Mouse (Mus musculus) CD8-positive naive resting alpha-beta T cell, adult 2 months (primary cell): ENCODE data around the gene Prcc.
"Not testable (repeated sequence)": the region's sequence is repeated elsewhere in the genome, so short reads cannot be mapped to it uniquely, and the experiment has no call there.

Experiments used
- DNase-seq, 2 experiments: peaks; one replicate each; pipeline ENCODE4 v3.0.0; 2022; ENCODE audit warnings: low read depth in 2 of 2, low spot score in 2 of 2

Prcc gene

GRCm38 (mm10) chr3:87906601-87906980 is 21.2 kb upstream of the Prcc start:
- DNase-seq: peak in 1 of 2 experiments; percentile 19

GRCm38 (mm10) chr3:87905880-87906485 is 20.6 kb upstream of the Prcc start, which contains the start of gene Hdgf:
Gene Hdgf (plus strand): TSS chr3:87906321.
- peak; percentile 93 to 94 for DNase-seq

GRCm38 (mm10) chr3:87903821-87904220 is 18.4 kb upstream of the Prcc start:
- no peak for DNase-seq

GRCm38 (mm10) chr3:87901959-87902358 is 16.6 kb upstream of the Prcc start:
- DNase-seq: not testable (repeated sequence)

GRCm38 (mm10) chr3:87901036-87901624 is 15.7 kb upstream of the Prcc start:
- no peak for DNase-seq

GRCm38 (mm10) chr3:87899776-87900175 is 14.4 kb upstream of the Prcc start:
- DNase-seq: no peak

- DNase-seq: no peak
These were observed 13.9 kb upstream of the Prcc start for GRCm38 (mm10) chr3:87899266-87899665.

- DNase-seq: no peak
These were observed 8.0 kb upstream of the Prcc start for GRCm38 (mm10) chr3:87893367-87893905.

- DNase-seq: no peak
These were observed 6.1 kb upstream of the Prcc start for GRCm38 (mm10) chr3:87891481-87891880.

- not testable (repeated sequence) for DNase-seq
These were observed 2.0 kb upstream of the Prcc start for GRCm38 (mm10) chr3:87887400-87887799.

GRCm38 (mm10) chr3:87886416-87886815 is 1.0 kb upstream of the Prcc start:
- no peak for DNase-seq

GRCm38 (mm10) chr3:87886004-87886365 is 577 bp upstream of the Prcc start:
- DNase-seq: no peak

GRCm38 (mm10) chr3:87884708-87885251 is 628 bp downstream of the Prcc start:
- DNase-seq: peak; percentile 14 to 31

- DNase-seq: no peak
These were observed 1.1 kb downstream of the Prcc start for GRCm38 (mm10) chr3:87884291-87884690.

GRCm38 (mm10) chr3:87877730-87878129 is 7.7 kb downstream of the Prcc start:
- DNase-seq: no peak

GRCm38 (mm10) chr3:87864111-87864510 is 21.3 kb downstream of the Prcc start:
- not testable (repeated sequence) for DNase-seq

- DNase-seq: peak; percentile 60 to 69
These were observed 25.6 kb downstream of the Prcc start for GRCm38 (mm10) chr3:87859813-87860212.

- no peak for DNase-seq
These were observed 27.7 kb downstream of the Prcc start for GRCm38 (mm10) chr3:87857666-87858065.

- DNase-seq: no peak
These were observed 29.5 kb downstream of the Prcc start for GRCm38 (mm10) chr3:87855936-87856335.

GRCm38 (mm10) chr3:87854795-87855568 is 30.4 kb downstream of the Prcc start:
- DNase-seq: no peak

- DNase-seq: no peak
These were observed 36.3 kb downstream of the Prcc start for GRCm38 (mm10) chr3:87849117-87849516.

- DNase-seq: peak; percentile 48 to 60
These were observed 37.7 kb downstream of the Prcc start for GRCm38 (mm10) chr3:87847680-87848079.
